ENCODE assay signal across 8 mouse cellular contexts in genomic region chr11:72207204-72207833, GRCm38 (mm10). TPM values are rescaled to one million over a fixed set of nuclear protein-coding genes. Genes with fewer than 3 reads are reported as not detected.
A peak's percentile ranks its signal among the peaks of the same experiment; 100 is the strongest.
DNase-seq lines count a peak whose midpoint lies in the region; ATAC-seq and TF ChIP-seq lines count a peak whose summit lies in the region.

4933427D14Rik (minus strand) TSS chr11:72207459.
Txndc17 (plus strand) TSS chr11:72207547.

- peak within 1 kb of the TSS; percentile 68 for H3K27ac ChIP-seq in forebrain, embryonic 13.5 days
- peak within 1 kb of the TSS; percentile 54; the same call in 1 of the 2 replicates for H3K27ac ChIP-seq in liver, embryonic 16.5 days (ENCODE audit: low read length)
- H3K27ac ChIP-seq in neural tube, embryonic 12.5 days: 0 out of 2 replicates have a peak within 1 kb of the TSS, but pooled peaks have one; percentile 9
- peak within 1 kb of the TSS; percentile 50 for H3K27ac ChIP-seq in stomach, postnatal 0 days (replicated peaks)

- intact Hi-C loops in heart, postnatal 10 days (cut with DNase I): loop anchor here (5.0 kb wide), 1 partner anchor 155 kb away; no protein-coding TSS in a partner anchor

- no peak for TF ChIP-seq CTCF in stomach, postnatal 0 days (IDR thresholded peaks at IDR 0.05; ENCODE audit: low read depth)

- H3K4me2 ChIP-seq in forebrain, embryonic 13.5 days: peak within 1 kb of the TSS; percentile 93
- H3K4me2 ChIP-seq in liver, embryonic 16.5 days (ENCODE audit: low read depth, low read length): peak within 1 kb of the TSS; percentile 90
- H3K4me2 ChIP-seq in neural tube, embryonic 12.5 days (replicated peaks): peak within 1 kb of the TSS; percentile 72
- H3K4me2 ChIP-seq in stomach, postnatal 0 days (replicated peaks; ENCODE audit: low read depth): peak within 1 kb of the TSS; percentile 96

- DNase-seq in ES-CJ7 (ENCODE audit: low read depth, low spot score): peak; percentile 93
- DNase-seq in heart, postnatal 10 days: peak; percentile 91 to 92
- peak; percentile 93 to 95 for DNase-seq in kidney, postnatal 4 days
- DNase-seq in stomach, postnatal 0 days (ENCODE audit: low spot score): peak; percentile 88

- H3K9me3 ChIP-seq in forebrain, embryonic 13.5 days (replicated peaks): no peaks in the 10 kb centered on the region
- H3K9me3 ChIP-seq in liver, embryonic 16.5 days (replicated peaks; ENCODE audit: control insufficient read depth, low read length): no peaks in the 10 kb centered on the region
- H3K9me3 ChIP-seq in neural tube, embryonic 12.5 days: no peaks in the 10 kb centered on the region
- no peaks in the 10 kb centered on the region for H3K9me3 ChIP-seq in stomach, postnatal 0 days (ENCODE audit: control insufficient read depth, low read length)

- peak; percentile 71 for ATAC-seq in cerebellum, adult (ENCODE audit: insufficient number of reproducible peaks, low FRiP score, low TSS enrichment)
- ATAC-seq in forebrain, embryonic 13.5 days: peak; percentile 93
- peak; percentile 94 for ATAC-seq in liver, embryonic 16.5 days (ENCODE audit: low read depth)
- ATAC-seq in neural tube, embryonic 12.5 days (ENCODE audit: low FRiP score, low read depth): peak; percentile 93
- peak; percentile 94 for ATAC-seq in stomach, postnatal 0 days (ENCODE audit: low FRiP score, low TSS enrichment)

- peak within 1 kb of the TSS; percentile 90 for H3K9ac ChIP-seq in forebrain, embryonic 13.5 days
- H3K9ac ChIP-seq in liver, embryonic 16.5 days (ENCODE audit: low read depth, low read length): peak within 1 kb of the TSS; percentile 82
- H3K9ac ChIP-seq in neural tube, embryonic 12.5 days: peak within 1 kb of the TSS; percentile 71
- peak within 1 kb of the TSS; percentile 75 for H3K9ac ChIP-seq in stomach, postnatal 0 days (ENCODE audit: low read length)

- no peaks in the 10 kb centered on the region for H3K27me3 ChIP-seq in forebrain, embryonic 13.5 days
- no peaks in the 10 kb centered on the region for H3K27me3 ChIP-seq in liver, embryonic 16.5 days (ENCODE audit: control insufficient read depth, insufficient read depth, low read depth, low read length)
- H3K27me3 ChIP-seq in neural tube, embryonic 12.5 days (replicated peaks): no peaks in the 10 kb centered on the region
- H3K27me3 ChIP-seq in stomach, postnatal 0 days (ENCODE audit: control insufficient read depth, insufficient read depth, low read length): no peaks in the 10 kb centered on the region

- WGBS in forebrain, embryonic 13.5 days: under 1% methylated on average over 42 of the region's 42 CpGs
- WGBS in liver, embryonic 16.5 days (ENCODE audit: insufficient replicate concordance): under 1% methylated on average over 42 of the region's 42 CpGs
- under 1% methylated on average over 42 of the region's 42 CpGs for WGBS in neural tube, embryonic 12.5 days
- under 1% methylated on average over 42 of the region's 42 CpGs for WGBS in stomach, postnatal 0 days

- peak; percentile 1 for TF ChIP-seq EP300 in stomach, postnatal 0 days (optimal IDR thresholded peaks at IDR 0.05)

- peaks cover 43% of the 10 kb centered on the region for H3K4me1 ChIP-seq in forebrain, embryonic 13.5 days
- H3K4me1 ChIP-seq in liver, embryonic 16.5 days (ENCODE audit: control insufficient read depth, low read depth, low read length): peaks cover 12% of the 10 kb centered on the region
- peaks cover 23% of the 10 kb centered on the region for H3K4me1 ChIP-seq in neural tube, embryonic 12.5 days
- 0 out of 2 replicates have a peak, but pooled peaks cover 2% of the 10 kb centered on the region for H3K4me1 ChIP-seq in stomach, postnatal 0 days (replicated peaks; ENCODE audit: control insufficient read depth, insufficient read depth)

- peak within 1 kb of the TSS; percentile 92 for H3K4me3 ChIP-seq in forebrain, embryonic 13.5 days
- H3K4me3 ChIP-seq in liver, embryonic 16.5 days (ENCODE audit: low read depth, low read length): peak within 1 kb of the TSS; percentile 87
- H3K4me3 ChIP-seq in neural tube, embryonic 12.5 days: peak within 1 kb of the TSS; percentile 69
- H3K4me3 ChIP-seq in stomach, postnatal 0 days (ENCODE audit: low read depth, low read length): peak within 1 kb of the TSS; percentile 90

- H3K36me3 ChIP-seq in forebrain, embryonic 13.5 days (ENCODE audit: poor library complexity, severe bottlenecking): peaks cover 33% of the 10 kb centered on the region
- H3K36me3 ChIP-seq in liver, embryonic 16.5 days (ENCODE audit: control insufficient read depth, insufficient read depth): 0 out of 2 replicates have a peak, but pooled peaks cover 7% of the 10 kb centered on the region
- peaks cover 21% of the 10 kb centered on the region for H3K36me3 ChIP-seq in neural tube, embryonic 12.5 days
- H3K36me3 ChIP-seq in stomach, postnatal 0 days (ENCODE audit: control insufficient read depth, insufficient read depth, low read length): peaks cover 2% of the 10 kb centered on the region; the same call in 1 of the 2 replicates

RNA-seq across cellular contexts. Expression of gene 4933427D14Rik, which starts in this region (rescaled TPM):
- 26.2 and 29.9 TPM in 2 replicates for polyA plus RNA-seq in forebrain, embryonic 13.5 days (2015; fragmentation: Nextera tagmentation; extraction: Ambion mirVana)
- total RNA-seq in heart, postnatal 10 days (2021): 1 to 10 TPM; 3.8 to 4.7 TPM
- 2.2 and 2.6 TPM in 2 replicates for polyA plus RNA-seq in liver, embryonic 16.5 days (2015; fragmentation: Nextera tagmentation; extraction: Ambion mirVana)
- polyA plus RNA-seq in neural tube, embryonic 12.5 days (2016; fragmentation: Nextera tagmentation; extraction: Ambion mirVana): 18.3 and 25.0 TPM in 2 replicates
- polyA plus RNA-seq in stomach, postnatal 0 days (2015; fragmentation: Nextera tagmentation; extraction: Ambion mirVana): 4.8 and 7.2 TPM in 2 replicates

RNA-seq across cellular contexts. Expression of gene Txndc17, which starts in this region (rescaled TPM):
- polyA plus RNA-seq in forebrain, embryonic 13.5 days (2015; fragmentation: Nextera tagmentation; extraction: Ambion mirVana): 152 and 157 TPM in 2 replicates
- 10 to 100 TPM; 48.7 to 51.9 TPM for total RNA-seq in heart, postnatal 10 days (2021)
- polyA plus RNA-seq in liver, embryonic 16.5 days (2015; fragmentation: Nextera tagmentation; extraction: Ambion mirVana): 66.4 and 68.5 TPM in 2 replicates
- polyA plus RNA-seq in neural tube, embryonic 12.5 days (2016; fragmentation: Nextera tagmentation; extraction: Ambion mirVana): 160 and 164 TPM in 2 replicates
- polyA plus RNA-seq in stomach, postnatal 0 days (2015; fragmentation: Nextera tagmentation; extraction: Ambion mirVana): 271 TPM in 2 replicates

Comparison
In these comparisons a context has a peak if more than half of its experiments do, and no peak if none do; other contexts are left out.
1. Peak in every context shown above with its lines: DNase-seq, ATAC-seq, H3K4me3 ChIP-seq and H3K27ac ChIP-seq.
2. H3K27ac ChIP-seq: peak in every context shown above with its lines; median percentile 68 in forebrain, embryonic 13.5 days; 54 in liver, embryonic 16.5 days; 50 in stomach, postnatal 0 days; 9 in neural tube, embryonic 12.5 days.